Mouse (Mus musculus) kidney, postnatal 36 days (tissue): ENCODE data around the gene Rap1gds1.

ENCODE experiments used
- DNase-seq, 2 experiments: peaks; one replicate each; pipeline ENCODE4 v3.0.0; 2021 to 2022; ENCODE audit warnings: mixed read lengths in 2 of 2

Gene Rap1gds1

GRCm38 (mm10) chr3:138876931-138877361, 198.1 kb downstream of the Rap1gds1 start:
- DNase-seq = no peak

GRCm38 (mm10) chr3:138876418-138876817, 198.6 kb downstream of the Rap1gds1 start:
- no peak for DNase-seq

- DNase-seq = no peak
These were observed 199.1 kb downstream of the Rap1gds1 start for GRCm38 (mm10) chr3:138875936-138876335.
